Mouse (Mus musculus): ENCODE measurements around the gene Odf2l. TPM values are rescaled to one million over a fixed set of nuclear protein-coding genes. Genes with fewer than 3 reads are reported as not detected.

Odf2l gene
- polyA plus RNA-seq, 1 experiment: 3.9 TPM

- Histone ChIP-seq H3K27ac (ENCODE audit: insufficient read depth, low read depth, low read length) (no peak overlapping the region), H3K36me3 (ENCODE audit: control insufficient read depth, insufficient read depth, low read length) (peaks cover 3% of the 10 kb centered on the region), H3K4me3 (ENCODE audit: insufficient read depth, low read depth, low read length) (no peak overlapping the region), H3K27me3 (replicated peaks; ENCODE audit: control insufficient read depth, insufficient read depth, low read length) (no peaks in the 10 kb centered on the region), H3K4me1 (ENCODE audit: control insufficient read depth, insufficient read depth, low read length) (no peaks in the 10 kb centered on the region)
- 28% methylated on average over 3 of the region's 3 CpGs for WGBS
- DNase-seq: peak; percentile 49
- TF ChIP-seq CTCF (conservative IDR thresholded peaks at IDR 0.05; ENCODE audit: insufficient read depth, insufficient read length, low read depth, low read length) (peak; percentile 46), POLR2A (IDR thresholded peaks at IDR 0.05; ENCODE audit: low read depth, low read length) (no peak)
Observed at GRCm38 (mm10) chr3:145131210-145131868, 13.0 kb downstream of the Odf2l start.

DNA sequence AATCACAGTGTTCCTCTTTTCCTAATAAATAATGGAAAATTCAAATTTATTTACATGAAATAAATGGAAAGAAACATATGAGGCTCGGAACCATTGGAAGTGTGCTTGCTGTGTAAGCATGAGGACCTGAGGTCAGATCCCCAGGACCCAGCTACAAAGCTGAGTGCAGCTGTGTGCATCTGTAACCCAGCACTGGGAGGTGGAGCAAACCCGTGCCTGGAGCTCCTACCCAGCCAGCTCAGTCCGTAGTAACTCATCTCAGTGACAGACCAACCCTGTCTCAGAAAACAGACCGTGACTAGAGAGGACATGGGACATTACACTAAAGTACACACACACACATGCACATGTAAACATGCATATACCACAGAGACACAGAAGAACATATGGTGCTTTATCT lies 21.8 kb downstream of the Odf2l start:
- DNase-seq: no peak
- no peaks in the 10 kb centered on the region for H3K4me1 ChIP-seq (ENCODE audit: control insufficient read depth, insufficient read depth, low read length)
- WGBS: 68% methylated on average over 4 of the region's 4 CpGs
- no peak overlapping the region for H3K4me3 ChIP-seq (ENCODE audit: insufficient read depth, low read depth, low read length)
- TF ChIP-seq POLR2A (IDR thresholded peaks at IDR 0.05; ENCODE audit: low read depth, low read length) (no peak), CTCF (conservative IDR thresholded peaks at IDR 0.05; ENCODE audit: insufficient read depth, insufficient read length, low read depth, low read length) (no peak)
- H3K27ac ChIP-seq (ENCODE audit: insufficient read depth, low read depth, low read length): no peak overlapping the region
- H3K36me3 ChIP-seq (ENCODE audit: control insufficient read depth, insufficient read depth, low read length): no peaks in the 10 kb centered on the region; the same call in 1 of the 2 replicates
- no peaks in the 10 kb centered on the region for H3K27me3 ChIP-seq (replicated peaks; ENCODE audit: control insufficient read depth, insufficient read depth, low read length)

GRCm38 (mm10) chr3:145142925-145143324 lies 24.5 kb downstream of the Odf2l start:
- no peak for DNase-seq
- H3K4me3 ChIP-seq (ENCODE audit: insufficient read depth, low read depth, low read length): no peak overlapping the region
- H3K4me1 ChIP-seq (ENCODE audit: control insufficient read depth, insufficient read depth, low read length): no peaks in the 10 kb centered on the region
- TF ChIP-seq CTCF (conservative IDR thresholded peaks at IDR 0.05; ENCODE audit: insufficient read depth, insufficient read length, low read depth, low read length) (no peak), POLR2A (IDR thresholded peaks at IDR 0.05; ENCODE audit: low read depth, low read length) (no peak)
- H3K27ac ChIP-seq (ENCODE audit: insufficient read depth, low read depth, low read length): no peak overlapping the region
- H3K27me3 ChIP-seq (replicated peaks; ENCODE audit: control insufficient read depth, insufficient read depth, low read length): no peaks in the 10 kb centered on the region
- H3K36me3 ChIP-seq (ENCODE audit: control insufficient read depth, insufficient read depth, low read length): no peaks in the 10 kb centered on the region

DNA sequence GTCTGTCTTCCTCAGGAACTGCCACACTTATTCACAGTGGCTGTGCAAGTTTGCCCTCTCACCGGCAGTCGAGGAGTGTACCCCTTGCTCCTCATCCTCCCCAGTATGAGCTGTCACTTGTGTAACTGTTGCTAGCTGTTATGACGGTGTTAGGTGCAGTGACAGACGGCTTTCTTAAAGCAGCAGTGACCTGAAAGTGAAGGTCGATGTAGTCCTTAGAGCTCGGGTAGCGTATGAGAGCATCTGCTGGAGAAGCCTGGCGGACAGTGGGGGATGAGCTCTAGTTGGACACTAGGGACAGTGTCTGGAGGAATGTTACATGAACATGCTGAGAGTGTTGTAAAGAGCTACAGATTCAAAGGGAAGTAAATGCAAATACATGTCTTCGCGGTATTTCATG lies 25.5 kb downstream of the Odf2l start:
- no peak overlapping the region for H3K4me3 ChIP-seq (ENCODE audit: insufficient read depth, low read depth, low read length)
- H3K36me3 ChIP-seq (ENCODE audit: control insufficient read depth, insufficient read depth, low read length): no peaks in the 10 kb centered on the region
- 86% methylated on average over 10 of the region's 10 CpGs for WGBS
- H3K27me3 ChIP-seq (replicated peaks; ENCODE audit: control insufficient read depth, insufficient read depth, low read length): no peaks in the 10 kb centered on the region
- DNase-seq: no peak
- H3K4me1 ChIP-seq (ENCODE audit: control insufficient read depth, insufficient read depth, low read length): no peaks in the 10 kb centered on the region
- no peak overlapping the region for H3K27ac ChIP-seq (ENCODE audit: insufficient read depth, low read depth, low read length)
- TF ChIP-seq POLR2A (IDR thresholded peaks at IDR 0.05; ENCODE audit: low read depth, low read length) (no peak), CTCF (conservative IDR thresholded peaks at IDR 0.05; ENCODE audit: insufficient read depth, insufficient read length, low read depth, low read length) (no peak)

DNA sequence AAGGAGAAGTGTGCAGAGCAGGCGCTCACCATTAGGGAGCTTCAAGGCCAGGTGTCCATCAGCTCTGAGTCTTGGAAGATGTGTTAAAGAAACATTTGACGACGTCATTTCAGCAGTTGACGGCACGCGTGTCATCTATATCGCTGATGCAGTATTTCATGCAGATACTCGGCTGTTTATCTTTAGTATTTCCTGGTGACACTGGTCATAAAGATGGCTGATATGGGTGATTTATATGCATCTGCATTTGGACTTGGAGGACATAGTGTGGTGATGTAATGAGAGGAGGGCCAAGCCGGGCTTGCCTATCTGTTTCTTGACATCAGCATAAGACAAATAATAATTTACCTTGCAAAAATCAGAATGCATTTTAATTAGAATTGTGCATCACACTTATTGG lies 28.5 kb downstream of the Odf2l start:
- Histone ChIP-seq H3K27ac (ENCODE audit: insufficient read depth, low read depth, low read length) (no peak overlapping the region), H3K27me3 (replicated peaks; ENCODE audit: control insufficient read depth, insufficient read depth, low read length) (no peaks in the 10 kb centered on the region), H3K36me3 (ENCODE audit: control insufficient read depth, insufficient read depth, low read length) (no peaks in the 10 kb centered on the region; the same call in 1 of the 2 replicates), H3K4me1 (ENCODE audit: control insufficient read depth, insufficient read depth, low read length) (no peaks in the 10 kb centered on the region), H3K4me3 (ENCODE audit: insufficient read depth, low read depth, low read length) (no peak overlapping the region)
- no peak for TF ChIP-seq POLR2A (IDR thresholded peaks at IDR 0.05; ENCODE audit: low read depth, low read length)
- TF ChIP-seq CTCF (conservative IDR thresholded peaks at IDR 0.05; ENCODE audit: insufficient read depth, insufficient read length, low read depth, low read length): no peak
- DNase-seq: no peak
- WGBS: 91% methylated on average over 9 of the region's 9 CpGs

DNA sequence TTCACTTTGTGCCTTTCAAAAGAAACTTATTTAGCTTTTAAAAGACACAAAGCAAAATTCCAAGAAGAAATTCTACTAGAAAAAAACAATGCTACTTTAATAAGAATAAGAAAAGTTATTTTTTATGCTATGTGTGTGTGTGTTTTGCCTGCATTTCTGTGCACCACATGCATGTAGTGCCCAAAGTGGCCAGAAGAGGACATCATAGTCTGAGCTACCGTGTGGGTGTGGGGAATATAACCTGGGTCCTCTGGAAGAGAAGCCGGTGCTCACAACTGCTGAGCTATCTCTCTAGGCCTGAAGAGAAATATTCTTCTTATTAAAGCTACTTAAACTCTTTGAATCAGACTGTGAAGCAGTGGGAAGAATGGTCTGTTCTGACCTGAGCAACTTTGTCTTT lies 29.1 kb downstream of the Odf2l start:
- no peaks in the 10 kb centered on the region for H3K27me3 ChIP-seq (replicated peaks; ENCODE audit: control insufficient read depth, insufficient read depth, low read length)
- no peak overlapping the region for H3K27ac ChIP-seq (ENCODE audit: insufficient read depth, low read depth, low read length)
- 76% methylated on average over 2 of the region's 2 CpGs for WGBS
- no peaks in the 10 kb centered on the region for H3K4me1 ChIP-seq (ENCODE audit: control insufficient read depth, insufficient read depth, low read length)
- no peaks in the 10 kb centered on the region; the same call in 1 of the 2 replicates for H3K36me3 ChIP-seq (ENCODE audit: control insufficient read depth, insufficient read depth, low read length)
- DNase-seq: no peak
- no peak; the same call in 1 of the 2 replicates for TF ChIP-seq CTCF (conservative IDR thresholded peaks at IDR 0.05; ENCODE audit: insufficient read depth, insufficient read length, low read depth, low read length)
- TF ChIP-seq POLR2A (IDR thresholded peaks at IDR 0.05; ENCODE audit: low read depth, low read length): no peak
- H3K4me3 ChIP-seq (ENCODE audit: insufficient read depth, low read depth, low read length): no peak overlapping the region

- TF ChIP-seq CTCF (conservative IDR thresholded peaks at IDR 0.05; ENCODE audit: insufficient read depth, insufficient read length, low read depth, low read length): no peak
- no peak for TF ChIP-seq POLR2A (IDR thresholded peaks at IDR 0.05; ENCODE audit: low read depth, low read length)
- Histone ChIP-seq H3K27ac (ENCODE audit: insufficient read depth, low read depth, low read length) (no peak overlapping the region), H3K36me3 (ENCODE audit: control insufficient read depth, insufficient read depth, low read length) (no peaks in the 10 kb centered on the region; the same call in 1 of the 2 replicates), H3K4me1 (ENCODE audit: control insufficient read depth, insufficient read depth, low read length) (no peaks in the 10 kb centered on the region), H3K4me3 (ENCODE audit: insufficient read depth, low read depth, low read length) (no peak overlapping the region), H3K27me3 (replicated peaks; ENCODE audit: control insufficient read depth, insufficient read depth, low read length) (no peaks in the 10 kb centered on the region)
- no peak for DNase-seq
Observed at GRCm38 (mm10) chr3:145147952-145148351, 29.6 kb downstream of the Odf2l start.

Data from kidney, adult 2 months (tissue).